Mouse (Mus musculus) kidney, adult 2 months (tissue): ENCODE measurements around the gene Srbd1. TPM values are rescaled to one million over a fixed set of nuclear protein-coding genes. Genes with fewer than 3 reads are reported as not detected.

Experiments
- DNase-seq: peaks from one replicate; pipeline ENCODE4 v3.0.0; 2021
- H3K27ac ChIP-seq: fragments of 200-500 bp; 2 replicates; pipeline ENCODE4 v1.5.1; 2012; ENCODE audit warnings: low read depth, low read length, control low read depth, inconsistent platforms; ENCODE audit not compliant: insufficient read depth
- H3K27me3 ChIP-seq: fragments of 200-500 bp; replicated peaks from 2 replicates; pipeline ENCODE4 v1.6.1; 2012; ENCODE audit warnings: mild to moderate bottlenecking, moderate library complexity, low read length, inconsistent platforms; ENCODE audit not compliant: control insufficient read depth, insufficient read depth
- H3K36me3 ChIP-seq: fragments of 200-500 bp; 2 replicates; pipeline ENCODE4 v1.6.1; 2012; ENCODE audit warnings: mild to moderate bottlenecking, moderate library complexity, low read length, inconsistent platforms; ENCODE audit not compliant: control insufficient read depth, insufficient read depth
- H3K4me1 ChIP-seq: fragments of 200-500 bp; 2 replicates; pipeline ENCODE4 v1.6.1; 2011; ENCODE audit warnings: low read length; ENCODE audit not compliant: control insufficient read depth, insufficient read depth
- H3K4me3 ChIP-seq: fragments of 200-500 bp; 2 replicates; pipeline ENCODE4 v1.5.1; 2011; ENCODE audit warnings: mild to moderate bottlenecking, low read depth, low read length, control low read depth; ENCODE audit not compliant: insufficient read depth
- CTCF ChIP-seq: fragments of 200-500 bp; conservative IDR thresholded peaks from 2 replicates; pipeline ENCODE4 v1.5.1; 2011; ENCODE audit warnings: low read depth, mild to moderate bottlenecking, control low read depth, low read length, moderate library complexity, mixed read lengths; ENCODE audit not compliant: insufficient read depth, insufficient read length
- POLR2A ChIP-seq: fragments of 200-500 bp; IDR thresholded peaks from one replicate; pipeline ENCODE4 v1.6.1; 2011; ENCODE audit warnings: low read depth, low read length, control low read depth
- WGBS: fragments of 180-500 bp; shearing (Covaris S2); methylation state at CpG from one replicate; pipeline ENCODE4 v1.1.7; 2018; 5-methylcytosine and 5-hydroxymethylcytosine counted together
- polyA plus RNA-seq: library from polyadenylated mRNA; depleted of rRNA; stranded (reverse); fragments of >200 nt; gene quantifications from 2 replicates; pipeline ENCODE4 v1.2.3, GENCODE M21; 2012

Srbd1 gene
- polyA plus RNA-seq, 1 experiment: 3.6 TPM

DNA sequence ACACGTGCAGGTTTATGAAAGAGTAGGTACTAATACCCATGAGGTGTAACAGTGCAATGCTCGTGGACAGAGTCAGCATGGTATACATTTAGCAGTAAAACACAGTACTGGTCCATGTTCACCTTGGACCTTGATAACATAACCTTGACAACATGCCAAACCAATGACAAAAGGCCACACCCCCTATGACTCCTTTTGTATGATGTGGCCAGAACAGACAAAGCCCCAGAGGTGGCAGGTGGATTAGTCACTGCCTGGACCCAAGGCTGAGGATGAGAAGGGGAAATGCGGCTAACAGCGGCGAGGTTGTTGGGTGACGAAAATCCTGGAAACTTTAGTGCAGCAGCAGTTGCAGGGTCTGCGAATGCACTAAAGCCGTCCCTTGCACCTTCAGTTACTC lies 170.4 kb downstream of the Srbd1 start:
- DNase-seq: no peak
- H3K4me1 ChIP-seq: no peaks in the 10 kb centered on the region
- no peaks in the 10 kb centered on the region for H3K36me3 ChIP-seq
- H3K27me3 ChIP-seq: no peaks in the 10 kb centered on the region
- 94% methylated on average over 8 of the region's 8 CpGs for WGBS
- H3K27ac ChIP-seq: no peak overlapping the region
- no peak overlapping the region for H3K4me3 ChIP-seq
- TF ChIP-seq POLR2A (no peak), CTCF (no peak)

DNA sequence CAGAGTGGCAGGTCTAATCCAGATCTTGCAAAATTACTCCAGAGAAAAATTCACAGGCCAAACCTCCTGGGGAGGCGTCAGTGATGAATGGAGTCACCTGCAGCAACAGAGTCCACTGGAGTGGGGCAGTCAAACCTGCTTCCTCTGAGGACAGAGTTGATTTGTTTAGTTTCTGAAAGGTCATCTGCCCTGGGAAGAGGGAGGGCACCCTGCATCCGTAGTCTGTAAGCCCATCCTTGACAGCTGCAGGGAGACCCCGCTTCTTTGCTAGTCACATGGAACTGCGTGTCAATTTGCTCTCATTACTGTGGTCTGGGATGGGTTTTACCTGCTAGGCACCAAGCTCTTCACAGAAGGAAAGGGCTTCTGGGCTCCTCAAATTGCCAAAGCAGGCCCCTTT lies 173.9 kb downstream of the Srbd1 start:
- no peaks in the 10 kb centered on the region for H3K36me3 ChIP-seq
- no peak for DNase-seq
- no peak overlapping the region for H3K27ac ChIP-seq

DNA sequence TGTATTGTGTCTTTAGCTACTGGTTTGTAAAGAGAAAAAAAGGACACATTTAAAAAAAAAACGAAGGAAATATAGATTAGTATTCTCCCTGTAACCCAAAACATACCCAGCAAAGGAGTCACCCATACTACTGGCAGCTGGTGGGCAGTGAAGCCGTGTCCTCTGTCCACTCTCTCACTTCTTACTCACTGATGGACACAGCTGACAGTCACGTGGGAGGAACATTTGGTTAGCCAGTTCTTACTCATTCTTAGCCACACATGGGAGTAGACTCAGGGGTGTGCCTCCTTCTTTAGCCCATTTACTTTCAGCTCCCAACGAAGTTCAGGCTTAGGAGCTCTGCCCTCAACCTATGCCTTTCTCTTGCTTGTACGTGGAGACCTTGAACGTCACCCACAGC lies 183.3 kb downstream of the Srbd1 start:
- Histone ChIP-seq H3K4me1 (no peaks in the 10 kb centered on the region), H3K27ac (no peak overlapping the region), H3K4me3 (no peak overlapping the region), H3K36me3 (no peaks in the 10 kb centered on the region), H3K27me3 (no peaks in the 10 kb centered on the region)
- 68% methylated on average over 6 of the region's 6 CpGs for WGBS
- no peak for TF ChIP-seq CTCF
- TF ChIP-seq POLR2A: no peak
- DNase-seq: no peak

More for the DNA sequence above, 173.9 kb downstream of the Srbd1 start:
- WGBS: 34% methylated on average over 4 of the region's 4 CpGs
- TF ChIP-seq CTCF (no peak), POLR2A (no peak)
- H3K27me3 ChIP-seq: no peaks in the 10 kb centered on the region
- no peaks in the 10 kb centered on the region for H3K4me1 ChIP-seq
- H3K4me3 ChIP-seq: no peak overlapping the region

DNA sequence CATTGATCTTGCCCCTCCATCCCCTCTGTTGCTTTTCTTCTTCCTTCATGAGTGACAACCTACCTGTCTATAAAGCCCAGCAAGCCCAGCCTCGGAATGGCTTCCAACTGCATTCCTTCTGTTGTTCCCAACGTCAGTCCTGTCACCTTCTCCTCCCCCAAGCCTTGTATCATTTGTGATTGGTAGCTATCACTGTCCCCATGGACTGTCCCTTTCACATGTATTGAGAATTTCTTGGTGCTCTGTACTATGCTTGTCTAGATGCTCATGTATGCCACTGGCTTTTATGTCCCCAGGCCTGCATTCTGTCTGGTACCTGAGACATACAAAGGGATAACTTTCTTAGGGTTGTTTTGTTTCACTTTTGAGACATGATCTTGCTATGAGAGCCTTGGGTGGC lies 193.2 kb downstream of the Srbd1 start:
- H3K27me3 ChIP-seq: no peaks in the 10 kb centered on the region
- WGBS: 65% methylated on average over 2 of the region's 2 CpGs
- H3K36me3 ChIP-seq: no peaks in the 10 kb centered on the region
- no peak overlapping the region for H3K4me3 ChIP-seq
- DNase-seq: no peak
- H3K4me1 ChIP-seq: no peaks in the 10 kb centered on the region
- no peak overlapping the region for H3K27ac ChIP-seq
- no peak for TF ChIP-seq CTCF
- TF ChIP-seq POLR2A: no peak

DNA sequence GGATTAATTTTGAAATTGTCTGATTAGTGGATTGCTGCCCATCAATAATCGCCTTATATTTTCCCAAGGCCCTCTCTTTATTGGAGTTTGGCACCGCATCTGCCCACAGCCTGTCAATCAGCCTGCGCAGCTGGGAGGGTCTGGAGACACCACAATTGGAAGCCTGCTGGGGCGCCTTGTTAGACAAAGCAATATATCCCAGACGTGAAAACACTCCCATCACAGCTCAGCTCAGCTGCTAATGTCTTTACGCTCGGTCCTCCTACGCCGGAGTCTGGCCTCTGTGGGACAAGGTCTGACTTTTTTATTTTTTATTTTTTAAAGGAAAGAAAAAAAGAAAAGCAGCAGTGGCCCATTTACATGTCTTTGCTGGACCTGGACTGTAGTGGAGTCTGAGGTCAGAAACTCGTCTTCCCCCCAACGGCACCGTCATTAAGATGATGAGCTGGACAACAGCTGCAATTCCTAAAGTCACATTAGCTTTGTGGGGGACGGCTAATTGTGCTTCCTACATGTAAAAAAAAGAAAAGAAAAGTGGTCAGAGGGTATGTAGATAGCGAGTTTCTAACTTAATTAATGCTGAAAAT lies 195.0 kb downstream of the Srbd1 start:
- no peak overlapping the region for H3K27ac ChIP-seq
- no peaks in the 10 kb centered on the region for H3K27me3 ChIP-seq
- 44% methylated on average over 14 of the region's 14 CpGs for WGBS
- no peaks in the 10 kb centered on the region for H3K4me1 ChIP-seq
- DNase-seq: no peak
- no peaks in the 10 kb centered on the region for H3K36me3 ChIP-seq
- H3K4me3 ChIP-seq: no peak overlapping the region
- no peak for TF ChIP-seq CTCF
- TF ChIP-seq POLR2A: no peak

DNA sequence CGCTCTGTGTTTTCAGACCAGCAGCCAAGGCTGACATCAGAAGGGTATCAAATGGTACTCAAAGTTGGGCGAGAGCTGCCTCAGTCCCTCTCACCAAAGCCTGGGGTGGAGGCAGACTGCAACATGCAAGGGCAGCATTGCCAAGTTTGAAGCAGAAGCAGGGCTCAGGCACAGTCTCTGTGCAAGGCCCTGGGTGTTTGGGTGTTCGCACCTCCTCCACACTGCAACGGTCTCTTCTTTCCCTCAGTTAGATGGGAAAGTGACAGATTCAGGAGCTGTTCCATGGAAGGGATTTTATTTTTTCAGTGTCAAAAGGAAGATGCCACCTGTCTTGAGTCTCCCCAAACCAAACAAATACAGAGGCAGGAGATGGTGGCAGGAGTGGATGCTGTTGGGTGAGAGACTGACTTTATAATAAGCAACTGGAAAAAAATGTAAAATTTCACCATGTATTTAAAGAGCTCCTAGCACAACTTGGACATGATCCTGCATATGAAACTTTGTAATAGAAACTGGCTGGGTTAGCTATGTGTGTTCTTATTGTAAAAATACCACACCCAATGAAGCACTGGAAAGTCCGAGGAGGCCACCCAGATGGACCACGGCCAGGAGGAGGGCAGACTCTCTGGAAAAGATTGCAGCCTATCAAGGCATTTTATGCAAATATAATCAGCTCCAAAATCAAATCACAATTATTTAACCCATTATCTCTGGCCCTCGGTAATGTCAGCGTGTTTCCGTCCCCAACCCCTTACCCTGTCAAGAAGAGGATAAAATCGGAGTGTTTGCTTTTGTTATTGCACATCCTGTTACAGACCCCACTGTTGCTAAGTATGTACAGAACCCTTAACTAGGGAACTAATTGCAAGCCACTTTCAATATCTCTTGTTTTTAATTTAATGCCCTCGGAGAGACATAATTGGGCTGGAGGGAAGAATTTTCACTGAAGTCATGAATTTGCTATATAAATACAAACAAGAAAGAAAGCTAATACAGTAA lies 195.8 kb downstream of the Srbd1 start:
- Histone ChIP-seq H3K36me3 (no peaks in the 10 kb centered on the region), H3K4me1 (no peaks in the 10 kb centered on the region), H3K27ac (no peak overlapping the region), H3K27me3 (no peaks in the 10 kb centered on the region), H3K4me3 (no peak overlapping the region)
- WGBS: 60% methylated on average over 11 of the region's 11 CpGs
- TF ChIP-seq CTCF (no peak), POLR2A (no peak)
- no peak for DNase-seq

DNA sequence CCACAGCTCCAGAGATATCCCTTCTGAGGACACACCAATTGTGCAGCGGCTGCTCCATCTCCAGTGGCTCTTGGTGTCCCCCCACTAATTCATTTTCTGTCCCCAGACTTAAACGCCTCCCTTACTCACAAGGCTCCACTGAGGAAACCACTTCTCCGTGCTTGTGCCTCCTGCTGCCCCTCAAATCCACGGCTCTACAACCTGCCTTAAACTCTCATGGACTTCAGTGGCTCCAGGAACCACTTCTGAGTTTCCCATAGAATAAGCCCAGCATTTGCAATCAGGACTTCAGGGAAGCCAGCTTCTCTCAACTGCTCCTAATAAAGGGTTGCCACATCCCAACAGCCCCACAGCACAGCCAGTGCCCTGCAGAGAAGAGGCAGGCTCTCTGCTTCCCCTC lies 200.2 kb downstream of the Srbd1 start:
- Histone ChIP-seq H3K4me1 (no peaks in the 10 kb centered on the region), H3K36me3 (no peaks in the 10 kb centered on the region), H3K4me3 (no peak overlapping the region), H3K27me3 (no peaks in the 10 kb centered on the region), H3K27ac (no peak overlapping the region)
- no peak for DNase-seq
- 77% methylated on average over 4 of the region's 4 CpGs for WGBS
- no peak for TF ChIP-seq CTCF
- no peak for TF ChIP-seq POLR2A
